Comparison of ENCODE assay signal across 8 mouse cellular contexts in genomic region chr16:88204400-88204799, GRCm38 (mm10).
DNase-seq lines count a peak whose midpoint lies in the region; ATAC-seq and TF ChIP-seq lines count a peak whose summit lies in the region.

No protein-coding gene starts in this region.

- peaks cover 17% of the 10 kb centered on the region for H3K27me3 ChIP-seq in E14TG2a.4 (ENCODE audit: insufficient read depth, low read length)
- no peaks in the 10 kb centered on the region for H3K27me3 ChIP-seq in hindbrain, embryonic 14.5 days (ENCODE audit: control insufficient read depth, insufficient read depth, low read length)

- no peak overlapping the region for H3K4me3 ChIP-seq in E14TG2a.4 (replicated peaks; ENCODE audit: low read length)
- no peak overlapping the region for H3K4me3 ChIP-seq in embryonic fibroblast, embryonic 13.5 days (ENCODE audit: insufficient read depth, low read length)
- no peak overlapping the region for H3K4me3 ChIP-seq in hindbrain, embryonic 14.5 days (replicated peaks; ENCODE audit: low read length)

- H3K27ac ChIP-seq in embryonic fibroblast, embryonic 13.5 days (ENCODE audit: insufficient read depth, low read length) = no peak overlapping the region
- no peak overlapping the region for H3K27ac ChIP-seq in hindbrain, embryonic 14.5 days

- no peaks in the 10 kb centered on the region for H3K9me3 ChIP-seq in E14TG2a.4 (ENCODE audit: low read length)
- no peaks in the 10 kb centered on the region for H3K9me3 ChIP-seq in hindbrain, embryonic 14.5 days (ENCODE audit: control insufficient read depth, low read length)

- TF ChIP-seq CTCF in E14TG2a.4 (conservative IDR thresholded peaks at IDR 0.05; ENCODE audit: low read length) = peak; percentile 87
- peak; percentile 75 for TF ChIP-seq CTCF in embryonic fibroblast, embryonic 13.5 days (IDR thresholded peaks at IDR 0.05; ENCODE audit: borderline replicate concordance, insufficient read depth, low read length)

- TF ChIP-seq POLR2A in embryonic fibroblast, embryonic 13.5 days (IDR thresholded peaks at IDR 0.05; ENCODE audit: low read depth, low read length) = no peak

- 0 out of 2 replicates have a peak, but pooled peaks have one; percentile 51 for ATAC-seq in hindbrain, embryonic 14.5 days (ENCODE audit: low FRiP score)
- ATAC-seq in megakaryocyte progenitor cell, adult 5-6 weeks (replicated peaks; ENCODE audit: poor library complexity) = peak; percentile 99

- 5% methylated on average over 5 of the region's 5 CpGs for WGBS in hindbrain, embryonic 14.5 days

- no peak overlapping the region for H3K9ac ChIP-seq in hindbrain, embryonic 14.5 days

- no peak overlapping the region for H3K4me2 ChIP-seq in hindbrain, embryonic 14.5 days (replicated peaks)

- peak; percentile 72 to 82 for DNase-seq in adrenal gland, postnatal 36 days
- peak; percentile 74 for DNase-seq in hindbrain, embryonic 14.5 days (ENCODE audit: low spot score)
- DNase-seq in layer of hippocampus, postnatal 10 days (ENCODE audit: low spot score in 2 of 2) = peak; percentile 69 to 82
- DNase-seq in right cerebral cortex, postnatal 10 days (ENCODE audit: low spot score in 2 of 2) = peak; percentile 64 to 77
- peak; percentile 56 for DNase-seq in urinary bladder, postnatal 25 days (ENCODE audit: low spot score)

- no peaks in the 10 kb centered on the region for H3K4me1 ChIP-seq in E14TG2a.4 (replicated peaks; ENCODE audit: low read depth, low read length)
- no peaks in the 10 kb centered on the region; the same call in 1 of the 2 replicates for H3K4me1 ChIP-seq in embryonic fibroblast, embryonic 13.5 days (ENCODE audit: control insufficient read depth, insufficient read depth, low read length)
- no peaks in the 10 kb centered on the region for H3K4me1 ChIP-seq in hindbrain, embryonic 14.5 days (replicated peaks; ENCODE audit: control insufficient read depth, insufficient read depth, low read length)

- no peaks in the 10 kb centered on the region for H3K36me3 ChIP-seq in E14TG2a.4 (ENCODE audit: insufficient read depth, low read length)
- H3K36me3 ChIP-seq in hindbrain, embryonic 14.5 days (replicated peaks; ENCODE audit: control insufficient read depth, insufficient read depth) = no peaks in the 10 kb centered on the region
